Mouse (Mus musculus): ENCODE measurements around the gene Lrba.

- no peak for TF ChIP-seq POLR2A (IDR thresholded peaks at IDR 0.05; ENCODE audit: insufficient read depth, low read depth, low read length)
- TF ChIP-seq CTCF (IDR thresholded peaks at IDR 0.05), result no peak
- TF ChIP-seq EP300 (IDR thresholded peaks at IDR 0.05; ENCODE audit: insufficient read depth, low read depth, low read length), result no peak
Measured at GRCm38 (mm10) chr3:86768553-86768952, 544.1 kb downstream of the Lrba start.
